In the genomic region with DNA sequence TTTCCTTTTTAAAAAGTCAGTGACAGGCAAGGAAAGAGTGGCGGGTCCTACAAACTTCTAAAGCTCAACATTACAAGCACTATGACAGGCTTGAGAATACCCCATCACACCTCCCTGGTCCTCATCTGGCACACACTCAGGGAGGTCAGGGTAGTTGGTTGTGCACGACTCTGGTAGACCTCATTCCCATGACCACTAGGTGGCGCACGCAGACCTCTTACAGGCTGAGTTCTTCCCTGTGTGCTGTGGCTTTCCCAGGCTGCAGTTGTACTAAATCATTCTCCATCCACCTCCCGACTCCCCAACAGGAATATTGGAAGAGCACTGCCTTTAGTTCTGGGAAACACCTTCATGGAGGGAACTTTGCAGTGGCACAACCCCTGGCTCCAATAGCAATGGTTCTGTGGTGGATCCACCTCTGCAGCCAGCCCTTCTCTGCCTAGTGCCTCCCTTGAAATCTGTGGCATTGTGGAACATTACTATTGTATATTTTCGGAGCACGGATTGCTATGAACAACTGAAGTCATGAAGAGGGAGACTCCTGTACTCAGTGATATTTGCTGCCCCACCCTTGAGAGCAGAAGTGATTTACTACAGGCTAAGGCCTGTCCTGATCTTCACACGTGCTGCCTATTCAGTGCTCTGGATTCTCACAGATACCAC, we compare ENCODE assay signal across 9 mouse cellular contexts. TPM values are rescaled to one million over a fixed set of nuclear protein-coding genes. Genes with fewer than 3 reads are reported as not detected.
A peak's percentile ranks its signal among the peaks of the same experiment; 100 is the strongest.
DNase-seq lines count a peak whose midpoint lies in the region; ATAC-seq and TF ChIP-seq lines count a peak whose summit lies in the region.
"Had no signal": no experiment of that assay in that cellular context is flagged by ENCODE, and none has a peak within 500 bp of the region (broad histone marks: within the 10 kb centered on the region; RNA-seq: fewer than 3 reads in every experiment).

No protein-coding gene starts in this region.

- no peaks in the 10 kb centered on the region for H3K27me3 ChIP-seq in CH12.LX (replicated peaks)
- no peaks in the 10 kb centered on the region for H3K27me3 ChIP-seq in forebrain, embryonic 12.5 days
- no peaks in the 10 kb centered on the region for H3K27me3 ChIP-seq in heart, postnatal 0 days (ENCODE audit: control insufficient read depth, insufficient read depth, low read length)
- no peaks in the 10 kb centered on the region for H3K27me3 ChIP-seq in liver, embryonic 14.5 days (ENCODE audit: control insufficient read depth, insufficient read depth, low read length)
- no peaks in the 10 kb centered on the region for H3K27me3 ChIP-seq in neural tube, embryonic 11.5 days (ENCODE audit: control insufficient read depth, insufficient read depth, low read length)
- H3K27me3 ChIP-seq in stomach, embryonic 16.5 days (ENCODE audit: control insufficient read depth, insufficient read depth, low read length) = no peaks in the 10 kb centered on the region

- peak; percentile 92 for DNase-seq in CH12.LX (ENCODE audit: extremely low read depth)
- DNase-seq in c-Kit-positive CD71-positive TER-119-negative erythroid progenitor cells, embryonic 14.5 days (ENCODE audit: low read depth) = peak; percentile 73
- peak; percentile 91 for DNase-seq in heart, postnatal 0 days (ENCODE audit: low spot score)
- peak; percentile 90 to 97 for DNase-seq in kidney, postnatal 36 days
- DNase-seq in liver, embryonic 14.5 days (ENCODE audit: low read depth in 3 of 3, low spot score in 3 of 3) = peak; percentile 56 to 63 (median 60)
- peak; percentile 87 for DNase-seq in neural tube, embryonic 11.5 days (ENCODE audit: low spot score)

- dilution Hi-C loops in CH12.LX (cut with MboI; ENCODE audit: extremely low pct_ligation_motif_present, extremely low pct_unique_long_range_greater_than_20kb, low sequenced_read_pairs) = no loop called here

- no peak overlapping the region for H3K9ac ChIP-seq in CH12.LX (ENCODE audit: insufficient read depth, low read depth)
- no peak overlapping the region for H3K9ac ChIP-seq in forebrain, embryonic 12.5 days
- H3K9ac ChIP-seq in heart, postnatal 0 days (replicated peaks; ENCODE audit: low read depth, low read length) = no peak overlapping the region
- no peak overlapping the region for H3K9ac ChIP-seq in liver, embryonic 14.5 days (replicated peaks)
- H3K9ac ChIP-seq in neural tube, embryonic 11.5 days (ENCODE audit: low read length) = no peak overlapping the region
- H3K9ac ChIP-seq in stomach, embryonic 16.5 days (ENCODE audit: low read length) = no peak overlapping the region

- peak; percentile 97 for TF ChIP-seq RAD21 in CH12.LX (IDR thresholded peaks at IDR 0.05; ENCODE audit: low read depth, low read length)

- H3K36me3 ChIP-seq in CH12.LX (replicated peaks in 1 of 2; ENCODE audit: control insufficient read depth in 1 of 2, insufficient read depth in 1 of 2, low read length in 1 of 2) = no peaks in the 10 kb centered on the region
- no peaks in the 10 kb centered on the region for H3K36me3 ChIP-seq in forebrain, embryonic 12.5 days (replicated peaks)
- no peaks in the 10 kb centered on the region for H3K36me3 ChIP-seq in heart, postnatal 0 days (replicated peaks; ENCODE audit: control insufficient read depth, insufficient read depth, low read length)
- no peaks in the 10 kb centered on the region for H3K36me3 ChIP-seq in liver, embryonic 14.5 days (replicated peaks; ENCODE audit: control insufficient read depth, insufficient read depth, low read depth)
- H3K36me3 ChIP-seq in neural tube, embryonic 11.5 days (ENCODE audit: control insufficient read depth, insufficient read depth, low read length) = no peaks in the 10 kb centered on the region
- H3K36me3 ChIP-seq in stomach, embryonic 16.5 days (ENCODE audit: control insufficient read depth, insufficient read depth, low read length) = no peaks in the 10 kb centered on the region

- H3K4me3 ChIP-seq in CH12.LX (replicated peaks in 1 of 3; ENCODE audit: low read depth in 2 of 3, low read length in 2 of 3, poor library complexity in 1 of 3) = no peak overlapping the region
- H3K4me3 ChIP-seq in forebrain, embryonic 12.5 days (replicated peaks) = no peak overlapping the region
- no peak overlapping the region for H3K4me3 ChIP-seq in heart, postnatal 0 days (ENCODE audit: low read depth, low read length)
- no peak overlapping the region for H3K4me3 ChIP-seq in liver, embryonic 14.5 days (ENCODE audit: insufficient read depth in 1 of 2, low read depth in 2 of 2, low read length in 2 of 2)
- H3K4me3 ChIP-seq in neural tube, embryonic 11.5 days (ENCODE audit: low read depth, low read length) = no peak overlapping the region
- H3K4me3 ChIP-seq in stomach, embryonic 16.5 days (replicated peaks; ENCODE audit: low read length) = no peak overlapping the region

- peak; percentile 96 for ATAC-seq in forebrain, embryonic 12.5 days (ENCODE audit: low FRiP score)
- ATAC-seq in heart, postnatal 0 days (ENCODE audit: insufficient read depth, low read depth) = peak; percentile 95
- peak; percentile 80 for ATAC-seq in liver, embryonic 14.5 days (ENCODE audit: insufficient read depth)
- ATAC-seq in neural tube, embryonic 11.5 days (ENCODE audit: insufficient read depth, low FRiP score, low TSS enrichment) = peak; percentile 94
- ATAC-seq in stomach, embryonic 16.5 days (ENCODE audit: insufficient read depth, low FRiP score) = peak; percentile 92

- no peak overlapping the region for H3K4me2 ChIP-seq in CH12.LX (ENCODE audit: insufficient read depth, low read depth, poor library complexity, severe bottlenecking)
- H3K4me2 ChIP-seq in forebrain, embryonic 12.5 days = no peak overlapping the region
- H3K4me2 ChIP-seq in heart, postnatal 0 days (ENCODE audit: low read depth, low read length) = no peak overlapping the region
- no peak overlapping the region for H3K4me2 ChIP-seq in liver, embryonic 14.5 days (ENCODE audit: low read depth)
- H3K4me2 ChIP-seq in neural tube, embryonic 11.5 days (ENCODE audit: low read depth) = no peak overlapping the region
- no peak overlapping the region for H3K4me2 ChIP-seq in stomach, embryonic 16.5 days (ENCODE audit: low read depth, low read length)

- H3K79me2 ChIP-seq in CH12.LX (replicated peaks; ENCODE audit: control insufficient read depth, extremely low read depth, insufficient read depth, poor library complexity, severe bottlenecking) = no peaks in the 10 kb centered on the region

- in situ Hi-C loops in CH12.LX (cut with MboI; ENCODE audit: low pct_ligation_motif_present, low pct_unique_long_range_greater_than_20kb, low sequenced_read_pairs) = loop anchor here (10.0 to 25.0 kb wide), 3 partner anchors 49 to 659 kb away; partner anchors contain the start of genes Serpinb1a and Serpinb1b

- no peak for TF ChIP-seq EP300 in CH12.LX (IDR thresholded peaks at IDR 0.05; ENCODE audit: low read length)
- TF ChIP-seq EP300 in heart, postnatal 0 days (IDR thresholded peaks at IDR 0.05; ENCODE audit: low read depth) = no peak
- no peak for TF ChIP-seq EP300 in liver, embryonic 14.5 days (IDR thresholded peaks at IDR 0.05; ENCODE audit: low read depth)

- TF ChIP-seq CTCF in CH12.LX (conservative IDR thresholded peaks at IDR 0.05 in 1 of 2, IDR thresholded peaks at IDR 0.05 in 1 of 2; ENCODE audit: low read depth in 2 of 2, low read length in 2 of 2) = peak; percentile 88 to 97
- peak; percentile 99 for TF ChIP-seq CTCF in heart, postnatal 0 days (IDR thresholded peaks at IDR 0.05; ENCODE audit: low read depth)
- peak; percentile 99 for TF ChIP-seq CTCF in liver, embryonic 14.5 days (IDR thresholded peaks at IDR 0.05; ENCODE audit: low read depth)

- TF ChIP-seq POLR2A in CH12.LX (IDR thresholded peaks at IDR 0.05; ENCODE audit: low read depth, low read length) = no peak

- H3K27ac ChIP-seq in CH12.LX (ENCODE audit: insufficient read depth, low read depth) = no peak overlapping the region
- H3K27ac ChIP-seq in forebrain, embryonic 12.5 days = no peak overlapping the region
- H3K27ac ChIP-seq in heart, postnatal 0 days (ENCODE audit: low read depth) = no peak overlapping the region
- no peak overlapping the region for H3K27ac ChIP-seq in liver, embryonic 14.5 days
- no peak overlapping the region for H3K27ac ChIP-seq in neural tube, embryonic 11.5 days (ENCODE audit: low read depth, low read length)
- H3K27ac ChIP-seq in stomach, embryonic 16.5 days (ENCODE audit: low read length) = no peak overlapping the region
- H3K27ac ChIP-seq: macrophage had no signal

- H3K9me3 ChIP-seq in CH12.LX (replicated peaks; ENCODE audit: low read length) = no peaks in the 10 kb centered on the region
- H3K9me3 ChIP-seq in forebrain, embryonic 12.5 days = no peaks in the 10 kb centered on the region
- H3K9me3 ChIP-seq in heart, postnatal 0 days (replicated peaks; ENCODE audit: control insufficient read depth, low read length) = no peaks in the 10 kb centered on the region
- no peaks in the 10 kb centered on the region for H3K9me3 ChIP-seq in liver, embryonic 14.5 days (ENCODE audit: control insufficient read depth, low read length)
- H3K9me3 ChIP-seq in neural tube, embryonic 11.5 days (ENCODE audit: control insufficient read depth, low read length) = no peaks in the 10 kb centered on the region
- H3K9me3 ChIP-seq in stomach, embryonic 16.5 days (replicated peaks; ENCODE audit: control insufficient read depth, low read length) = no peaks in the 10 kb centered on the region

- peaks cover 6 to 36% of the 10 kb centered on the region in 2 experiments; a peak in 3 of 4 replicates for H3K4me1 ChIP-seq in CH12.LX (ENCODE audit: control insufficient read depth in 1 of 2, insufficient read depth in 2 of 2)
- H3K4me1 ChIP-seq in forebrain, embryonic 12.5 days = no peaks in the 10 kb centered on the region
- 0 out of 2 replicates have a peak, but pooled peaks cover 4% of the 10 kb centered on the region for H3K4me1 ChIP-seq in heart, postnatal 0 days (ENCODE audit: control insufficient read depth, insufficient read depth)
- H3K4me1 ChIP-seq in liver, embryonic 14.5 days (replicated peaks; ENCODE audit: control insufficient read depth in 2 of 2, insufficient read depth in 2 of 2, low read length in 1 of 2) = no peaks in the 10 kb centered on the region
- no peaks in the 10 kb centered on the region for H3K4me1 ChIP-seq in neural tube, embryonic 11.5 days (ENCODE audit: control insufficient read depth, insufficient read depth, low read length)
- 0 out of 2 replicates have a peak, but pooled peaks cover 3% of the 10 kb centered on the region for H3K4me1 ChIP-seq in stomach, embryonic 16.5 days (ENCODE audit: control insufficient read depth, insufficient read depth, low read length)

- 38% methylated on average over 8 of the region's 8 CpGs for WGBS in forebrain, embryonic 12.5 days
- 26% methylated on average over 8 of the region's 8 CpGs for WGBS in heart, postnatal 0 days
- WGBS in liver, embryonic 14.5 days (ENCODE audit: insufficient replicate concordance) = 20% methylated on average over 8 of the region's 8 CpGs
- 31% methylated on average over 8 of the region's 8 CpGs for WGBS in neural tube, embryonic 11.5 days
- 30% methylated on average over 8 of the region's 8 CpGs for WGBS in stomach, embryonic 16.5 days

RNA-seq across cellular contexts. Expression of gene Serpinb1c, which starts 5.3 kb away (rescaled TPM):
- total RNA-seq in CH12.LX (2012; rRNA removed) = not detected in 2 replicates
- not detected in 2 replicates for total RNA-seq in CH12.LX (2014; rRNA removed)
- polyA plus RNA-seq in CH12.LX (2012; ENCODE audit: insufficient read length, low read depth) = 0.27 TPM in 1 of 2 replicates, not detected in the other
- not detected in 2 replicates for polyA plus RNA-seq in forebrain, embryonic 12.5 days (2016; fragmentation: Nextera tagmentation; extraction: Ambion mirVana)
- total RNA-seq in heart, postnatal 0 days (2014; rRNA removed; ENCODE audit: low replicate concordance) = not detected in 2 replicates
- 0.16 and 0.25 TPM in 2 replicates for polyA plus RNA-seq in heart, postnatal 0 days (2015; fragmentation: Nextera tagmentation; extraction: Ambion mirVana)
- 0.04 TPM in 1 of 2 replicates, not detected in the other for polyA plus RNA-seq in liver, embryonic 14.5 days (2012; rRNA removed)
- polyA plus RNA-seq in liver, embryonic 14.5 days (2014; fragmentation: Nextera tagmentation; extraction: Ambion mirVana) = not detected in 2 replicates
- not detected in 2 replicates for polyA plus RNA-seq in neural tube, embryonic 11.5 days (2014; fragmentation: Nextera tagmentation; extraction: Ambion mirVana)
- polyA plus RNA-seq in stomach, embryonic 16.5 days (2015; fragmentation: Nextera tagmentation; extraction: Ambion mirVana) = not detected in 2 replicates

RNA-seq across cellular contexts. Expression of gene Serpinb1a, which starts 52.4 kb away (rescaled TPM):
- total RNA-seq in CH12.LX (2012; rRNA removed) (1.7 and 2.5 TPM in 2 replicates), CH12.LX (2014; rRNA removed) (9.3 and 11.5 TPM in 2 replicates)
- polyA plus RNA-seq in CH12.LX (2012; ENCODE audit: insufficient read length, low read depth) = 23.0 and 24.9 TPM in 2 replicates
- 0.33 and 0.51 TPM in 2 replicates for polyA plus RNA-seq in forebrain, embryonic 12.5 days (2016; fragmentation: Nextera tagmentation; extraction: Ambion mirVana)
- 1.8 and 19.6 TPM in 2 replicates for total RNA-seq in heart, postnatal 0 days (2014; rRNA removed; ENCODE audit: low replicate concordance)
- polyA plus RNA-seq in heart, postnatal 0 days (2015; fragmentation: Nextera tagmentation; extraction: Ambion mirVana) = 13.8 and 16.1 TPM in 2 replicates
- polyA plus RNA-seq in liver, embryonic 14.5 days (2012; rRNA removed) = 3.9 and 8.0 TPM in 2 replicates
- polyA plus RNA-seq in liver, embryonic 14.5 days (2014; fragmentation: Nextera tagmentation; extraction: Ambion mirVana) = 21.2 and 32.4 TPM in 2 replicates
- 0.69 and 1.6 TPM in 2 replicates for polyA plus RNA-seq in neural tube, embryonic 11.5 days (2014; fragmentation: Nextera tagmentation; extraction: Ambion mirVana)
- polyA plus RNA-seq in stomach, embryonic 16.5 days (2015; fragmentation: Nextera tagmentation; extraction: Ambion mirVana) = 93.0 and 101 TPM in 2 replicates
